Mouse (Mus musculus): ENCODE data around the gene Calm5. TPM values are rescaled to one million over a fixed set of nuclear protein-coding genes. Genes with fewer than 3 reads are reported as not detected.

Calm5 gene
- not detected for total RNA-seq (2023)

DNA sequence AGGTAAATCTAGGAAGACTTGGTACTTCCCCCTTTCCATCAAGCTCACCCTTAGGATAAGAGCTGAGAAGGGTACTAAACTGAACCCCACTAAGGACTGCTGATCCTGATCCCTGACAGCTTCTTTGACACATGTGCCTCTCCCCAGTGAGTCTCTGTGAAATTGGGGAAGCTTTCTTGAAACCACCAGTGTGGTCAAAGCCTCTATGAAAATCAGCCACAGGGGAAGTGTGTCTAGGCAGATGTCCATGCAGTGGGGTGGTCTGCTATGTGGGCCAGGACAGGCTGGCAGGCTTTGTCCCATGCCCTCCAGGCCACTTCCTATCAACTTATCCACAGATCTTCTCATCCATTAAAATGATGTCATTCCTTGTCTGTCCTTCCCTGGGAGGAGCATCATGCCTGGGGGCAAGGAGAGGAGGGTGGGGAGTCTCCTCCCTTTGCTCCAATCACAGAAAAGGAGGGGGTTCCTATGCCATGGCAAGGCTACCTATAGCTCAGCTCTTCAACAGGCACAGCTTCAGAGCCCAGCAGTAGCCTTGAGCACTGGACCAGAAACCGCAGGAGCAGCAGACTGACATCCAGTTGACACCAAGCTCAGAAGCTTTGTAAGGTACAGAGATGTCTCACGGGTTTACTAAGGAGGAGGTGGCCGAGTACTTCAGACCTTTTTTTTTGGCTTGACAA lies at the start of gene Calm5:
Gene Calm5 (plus strand): TSS at position 526 of the 686 bp plus-strand sequence.

DNA sequence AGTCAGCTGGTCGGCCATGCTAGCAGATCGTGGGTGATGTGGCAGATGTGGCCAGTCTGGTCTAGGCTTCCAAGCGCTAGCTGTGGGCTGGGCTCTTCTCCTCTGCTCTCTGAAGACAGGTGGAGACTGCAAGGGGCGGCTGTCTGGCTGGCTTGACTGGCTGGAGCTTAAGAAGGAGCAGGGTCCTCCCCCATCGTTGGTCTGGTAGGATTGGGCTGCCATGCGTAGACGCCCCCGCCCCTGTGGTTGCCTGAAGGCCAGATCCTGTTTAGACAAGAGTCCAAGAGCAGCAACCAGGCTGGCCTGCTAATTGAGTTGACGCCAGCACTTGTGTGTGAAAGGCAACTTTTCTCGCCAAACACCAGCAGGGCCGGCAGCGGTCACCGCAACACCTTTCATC lies 49.8 kb upstream of the Calm5 start, which contains the start of gene Calml3:
Gene Calml3 (minus strand): TSS at position 131 of the 400 bp plus-strand sequence.

DNA sequence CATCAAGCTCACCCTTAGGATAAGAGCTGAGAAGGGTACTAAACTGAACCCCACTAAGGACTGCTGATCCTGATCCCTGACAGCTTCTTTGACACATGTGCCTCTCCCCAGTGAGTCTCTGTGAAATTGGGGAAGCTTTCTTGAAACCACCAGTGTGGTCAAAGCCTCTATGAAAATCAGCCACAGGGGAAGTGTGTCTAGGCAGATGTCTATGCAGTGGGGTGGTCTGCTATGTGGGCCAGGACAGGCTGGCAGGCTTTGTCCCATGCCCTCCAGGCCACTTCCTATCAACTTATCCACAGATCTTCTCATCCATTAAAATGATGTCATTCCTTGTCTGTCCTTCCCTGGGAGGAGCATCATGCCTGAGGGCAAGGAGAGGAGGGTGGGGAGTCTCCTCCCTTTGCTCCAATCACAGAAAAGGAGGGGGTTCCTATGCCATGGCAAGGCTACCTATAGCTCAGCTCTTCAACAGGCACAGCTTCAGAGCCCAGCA lies 16.6 kb upstream of the Calm5 start, which contains the start of gene Calm4:
Gene Calm4 (plus strand): TSS at position 446 of the 496 bp plus-strand sequence.

Other genes with a start within 250 kb of the Calm5 start
- 10 to 100 TPM in 1 of 2 experiments, 1 to 10 TPM in 1; 8.6 to 10.7 TPM for gene Fam208b, start 243.1 kb upstream of the Calm5 start, total RNA-seq (2023)
- 1 to 10 TPM; 2.2 to 2.9 TPM for gene Asb13, start 220.1 kb upstream of the Calm5 start, total RNA-seq (2023)
- gene Calml3, start 49.9 kb upstream of the Calm5 start, total RNA-seq (2023) = not detected
- gene Calm4, start 16.4 kb upstream of the Calm5 start, total RNA-seq (2023) = not detected
- 10 to 100 TPM; 18.1 to 23.9 TPM for gene Net1, start 64.0 kb downstream of the Calm5 start, total RNA-seq (2023)
- gene Tubal3, start 64.1 kb downstream of the Calm5 start, total RNA-seq (2023) = not detected
- gene Ucn3, start 91.2 kb downstream of the Calm5 start, total RNA-seq (2023) = not detected
- gene Akr1c14, start 194.8 kb downstream of the Calm5 start, total RNA-seq (2023) = not detected